31 mouse cellular contexts compared by ENCODE assay signal in genomic region chr7:112000166-112000565, GRCm38 (mm10). TPM values are rescaled to one million over a fixed set of nuclear protein-coding genes. Genes with fewer than 3 reads are reported as not detected.
DNase-seq lines count a peak whose midpoint lies in the region; ATAC-seq and TF ChIP-seq lines count a peak whose summit lies in the region.
"Had no signal": no experiment of that assay in that cellular context is flagged by ENCODE, and none has a peak within 500 bp of the region (broad histone marks: within the 10 kb centered on the region; RNA-seq: fewer than 3 reads in every experiment).

No protein-coding gene starts in this region.

- H3K4me3 ChIP-seq in liver, adult 2 months (ENCODE audit: insufficient read depth, low read depth, low read length): no peak overlapping the region
- H3K4me3 ChIP-seq in liver, postnatal 0 days (ENCODE audit: low read depth, low read length): no peak overlapping the region
- no peak overlapping the region for H3K4me3 ChIP-seq in lung, postnatal 0 days (ENCODE audit: low read depth, low read length)
- H3K4me3 ChIP-seq: embryonic facial prominence, embryonic 10.5 days; embryonic facial prominence, embryonic 15.5 days; forebrain, embryonic 13.5 days; heart, embryonic 13.5 days; hindbrain, embryonic 10.5 days; hindbrain, embryonic 15.5 days; limb, embryonic 13.5 days; liver, embryonic 12.5 days; midbrain, embryonic 12.5 days had no signal

- no peak for ATAC-seq in liver, postnatal 0 days
- peak; percentile 90 for ATAC-seq in megakaryocyte, adult 5-6 weeks (ENCODE audit: poor library complexity, severe bottlenecking)
- no peak for ATAC-seq in lung, postnatal 0 days
- ATAC-seq: CD4-positive, CD25-positive, alpha-beta regulatory T cell, adult 4 months; forebrain, embryonic 13.5 days; inflammation-experienced regulatory T-cells, adult 6 months; liver, embryonic 12.5 days had no signal

- DNase-seq in liver, adult 2 months (ENCODE audit: extremely low read depth, low read depth, low spot score): peak; percentile 26
- DNase-seq in liver, postnatal 0 days: no peak
- peak; percentile 43 for DNase-seq in NIH3T3 (ENCODE audit: low read depth)
- peak; percentile 21 for DNase-seq in skeletal muscle tissue, adult 2 months (ENCODE audit: low read depth, low spot score)
- no peak for DNase-seq in adrenal gland, postnatal 14 days
- no peak for DNase-seq in T-cell, adult 2 months (ENCODE audit: low spot score)
- DNase-seq in lung, postnatal 0 days (ENCODE audit: low spot score): no peak
- DNase-seq: adrenal gland, adult 8-10 months; cerebellum, adult 18-20 months; cerebellum, postnatal 14 days; gastrocnemius, postnatal 36 days; heart, postnatal 10 days; kidney, adult 2 months; kidney, postnatal 4 days; lung, adult 18-20 months; lung, postnatal 10 days; right cerebral cortex, postnatal 25 days; spleen, adult 18-20 months had no signal

- no peaks in the 10 kb centered on the region for H3K36me3 ChIP-seq in liver, adult 2 months (ENCODE audit: control insufficient read depth, insufficient read depth, low read length)
- no peaks in the 10 kb centered on the region for H3K36me3 ChIP-seq in liver, postnatal 0 days (replicated peaks; ENCODE audit: insufficient read depth, low read length)
- no peaks in the 10 kb centered on the region for H3K36me3 ChIP-seq in lung, postnatal 0 days (ENCODE audit: insufficient read depth, low read length)
- H3K36me3 ChIP-seq: embryonic facial prominence, embryonic 10.5 days; embryonic facial prominence, embryonic 15.5 days; heart, embryonic 13.5 days; hindbrain, embryonic 10.5 days; hindbrain, embryonic 15.5 days; limb, embryonic 13.5 days; liver, embryonic 12.5 days; midbrain, embryonic 12.5 days had no signal

- no peak overlapping the region for H3K4me2 ChIP-seq in liver, postnatal 0 days (ENCODE audit: low read depth, low read length)
- H3K4me2 ChIP-seq in lung, postnatal 0 days (replicated peaks; ENCODE audit: low read depth, low read length): no peak overlapping the region
- H3K4me2 ChIP-seq: embryonic facial prominence, embryonic 15.5 days; forebrain, embryonic 13.5 days; heart, embryonic 13.5 days; hindbrain, embryonic 15.5 days; limb, embryonic 13.5 days; liver, embryonic 12.5 days; midbrain, embryonic 12.5 days had no signal

- H3K27me3 ChIP-seq in liver, adult 2 months (ENCODE audit: control insufficient read depth, insufficient read depth, low read length): no peaks in the 10 kb centered on the region
- H3K27me3 ChIP-seq in liver, postnatal 0 days (ENCODE audit: insufficient read depth, low read length): no peaks in the 10 kb centered on the region
- no peaks in the 10 kb centered on the region for H3K27me3 ChIP-seq in lung, postnatal 0 days (replicated peaks; ENCODE audit: insufficient read depth, low read length)
- H3K27me3 ChIP-seq: embryonic facial prominence, embryonic 15.5 days; forebrain, embryonic 13.5 days; heart, embryonic 13.5 days; hindbrain, embryonic 15.5 days; limb, embryonic 13.5 days; liver, embryonic 12.5 days; midbrain, embryonic 12.5 days had no signal

- 21% methylated on average over 1 of the region's 1 CpGs for WGBS in liver, adult 2 months
- 75% methylated on average over 1 of the region's 1 CpGs for WGBS in liver, postnatal 0 days (ENCODE audit: insufficient replicate concordance)
- 83% methylated on average over 1 of the region's 1 CpGs for WGBS in lung, postnatal 0 days

- no peak for TF ChIP-seq CTCF in liver, adult 2 months (IDR thresholded peaks at IDR 0.05; ENCODE audit: low read depth, low read length)
- no peak for TF ChIP-seq CTCF in liver, postnatal 0 days (IDR thresholded peaks at IDR 0.05; ENCODE audit: low read depth)
- TF ChIP-seq CTCF in lung, postnatal 0 days (IDR thresholded peaks at IDR 0.05): no peak

- no peaks in the 10 kb centered on the region for H3K4me1 ChIP-seq in liver, adult 2 months (ENCODE audit: control insufficient read depth, insufficient read depth, low read length)
- H3K4me1 ChIP-seq in liver, postnatal 0 days (ENCODE audit: insufficient read depth): no peaks in the 10 kb centered on the region
- H3K4me1 ChIP-seq in lung, postnatal 0 days (ENCODE audit: insufficient read depth, low read depth, low read length): no peaks in the 10 kb centered on the region
- H3K4me1 ChIP-seq: embryonic facial prominence, embryonic 15.5 days; forebrain, embryonic 13.5 days; hindbrain, embryonic 10.5 days; hindbrain, embryonic 15.5 days; limb, embryonic 13.5 days; liver, embryonic 12.5 days; midbrain, embryonic 12.5 days had no signal

- no peaks in the 10 kb centered on the region for H3K79me2 ChIP-seq in liver, adult 2 months (ENCODE audit: control insufficient read depth, insufficient read depth, low read length)

- no peak for TF ChIP-seq EP300 in liver, postnatal 0 days (IDR thresholded peaks at IDR 0.05; ENCODE audit: low read depth)
- no peak for TF ChIP-seq EP300 in lung, postnatal 0 days (IDR thresholded peaks at IDR 0.05)

- no peak overlapping the region for H3K27ac ChIP-seq in liver, adult 2 months (replicated peaks; ENCODE audit: insufficient read depth, low read depth, low read length)
- H3K27ac ChIP-seq in liver, postnatal 0 days (ENCODE audit: low read depth): no peak overlapping the region
- H3K27ac ChIP-seq in lung, postnatal 0 days (ENCODE audit: low read length): no peak overlapping the region
- H3K27ac ChIP-seq: embryonic facial prominence, embryonic 10.5 days; embryonic facial prominence, embryonic 15.5 days; forebrain, embryonic 13.5 days; heart, embryonic 13.5 days; hindbrain, embryonic 10.5 days; hindbrain, embryonic 15.5 days; kidney, postnatal 0 days; limb, embryonic 13.5 days; liver, embryonic 12.5 days; midbrain, embryonic 12.5 days had no signal

- no peak for TF ChIP-seq POLR2A in liver, adult 2 months (IDR thresholded peaks at IDR 0.05; ENCODE audit: extremely low read depth, insufficient read depth, low read length)

- H3K9ac ChIP-seq in liver, adult 2 months (ENCODE audit: low read depth, low read length): no peak overlapping the region
- H3K9ac ChIP-seq in liver, postnatal 0 days (replicated peaks): no peak overlapping the region
- H3K9ac ChIP-seq in lung, postnatal 0 days (replicated peaks; ENCODE audit: low read depth): no peak overlapping the region
- H3K9ac ChIP-seq: embryonic facial prominence, embryonic 15.5 days; forebrain, embryonic 13.5 days; heart, embryonic 13.5 days; hindbrain, embryonic 15.5 days; limb, embryonic 13.5 days; liver, embryonic 12.5 days; midbrain, embryonic 12.5 days had no signal

- no peaks in the 10 kb centered on the region for H3K9me3 ChIP-seq in liver, postnatal 0 days (ENCODE audit: low read length)
- no peaks in the 10 kb centered on the region for H3K9me3 ChIP-seq in lung, postnatal 0 days (ENCODE audit: low read length)
- H3K9me3 ChIP-seq: embryonic facial prominence, embryonic 15.5 days; forebrain, embryonic 13.5 days; hindbrain, embryonic 15.5 days; limb, embryonic 13.5 days; liver, embryonic 12.5 days; midbrain, embryonic 12.5 days had no signal

RNA-seq across cellular contexts. Expression of gene Usp47, which starts 23.1 kb away (rescaled TPM):
- total RNA-seq in liver, adult 2 months (2014; rRNA removed): 50.9 and 56.3 TPM in 2 replicates
- 9.4 TPM in 2 replicates for polyA plus RNA-seq in liver, adult 2 months (2012; rRNA removed)
- polyA plus RNA-seq in liver, postnatal 0 days (2015; fragmentation: Nextera tagmentation; extraction: Ambion mirVana): 12.5 and 14.4 TPM in 2 replicates
- total RNA-seq in megakaryocyte, adult 5-6 weeks (2015): 46.7 and 50.4 TPM in 2 replicates
- total RNA-seq in megakaryocyte, adult 5-6 weeks (2017): 106 and 112 TPM in 2 replicates
- 62.6 and 63.0 TPM in 2 replicates for total RNA-seq in adrenal gland, postnatal 14 days (2021)
- polyA plus RNA-seq in lung, postnatal 0 days (2015; fragmentation: Nextera tagmentation; extraction: Ambion mirVana): 33.1 and 36.4 TPM in 2 replicates

Comparison
In these comparisons a context has a peak if more than half of its experiments do, and no peak if none do; other contexts are left out.
1. DNase-seq: peak in liver, adult 2 months (single experiment), NIH3T3 (single experiment) and skeletal muscle tissue, adult 2 months (single experiment); none in liver, postnatal 0 days (single experiment), adrenal gland, postnatal 14 days (single experiment), T-cell, adult 2 months (single experiment) and lung, postnatal 0 days (single experiment).